Mouse (Mus musculus): ENCODE data around the gene Snx29.

DNA sequence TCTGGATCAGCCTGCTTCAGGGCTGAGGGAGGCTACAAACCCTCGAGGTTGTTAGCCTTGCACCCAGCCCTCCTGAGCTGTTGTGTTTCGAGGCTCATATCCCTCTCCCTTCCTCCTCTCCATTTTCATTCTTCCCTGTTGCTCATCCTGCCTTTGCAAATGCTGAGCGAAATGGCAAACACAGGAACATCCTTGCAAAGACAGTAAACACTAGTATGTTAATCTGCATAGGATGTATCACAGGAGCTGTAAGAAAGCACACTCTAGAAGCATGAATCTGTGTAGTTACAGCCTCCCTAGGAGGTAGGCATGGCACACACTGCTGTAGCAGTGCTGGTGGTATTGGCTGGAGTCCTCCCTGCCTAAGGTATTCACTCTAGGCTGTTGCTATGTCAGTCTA, 420.3 kb downstream of the Snx29 start:
- TF ChIP-seq CTCF (conservative IDR thresholded peaks at IDR 0.05; ENCODE audit: low read length) (no peak), NANOG (IDR thresholded peaks at IDR 0.05; ENCODE audit: borderline replicate concordance, low read length) (peak; percentile 60)

All from E14TG2a.4 (cell line).